Mouse (Mus musculus) skeletal muscle tissue, adult 2 months (tissue): ENCODE measurements around the gene Zfp691.

ENCODE experiments used
- DNase-seq: peaks from one replicate; pipeline ENCODE4 v3.0.0-alpha.2; 2012; ENCODE audit warnings: low read depth, low spot score

Gene Zfp691

GRCm38 (mm10) chr4:119173851-119174453 is at the start of gene Zfp691:
TSS of gene Zfp691 (minus strand) at chr4:119174195.
- peak; percentile 95 for DNase-seq

- no peak for DNase-seq
Measured at GRCm38 (mm10) chr4:119223696-119224095, 49.7 kb upstream of the Zfp691 start.

GRCm38 (mm10) chr4:119218169-119218568 is 44.2 kb upstream of the Zfp691 start, which contains the start of gene Tmem269:
TSS of gene Tmem269 (minus strand) at chr4:119218217.
- DNase-seq = no peak

- DNase-seq = no peak
Measured at GRCm38 (mm10) chr4:119216667-119217066, 42.7 kb upstream of the Zfp691 start.

GRCm38 (mm10) chr4:119204672-119205071 is 30.7 kb upstream of the Zfp691 start:
- peak; percentile 52 for DNase-seq

- no peak for DNase-seq
Measured at GRCm38 (mm10) chr4:119198105-119198504, 24.1 kb upstream of the Zfp691 start.

- no peak for DNase-seq
Measured at GRCm38 (mm10) chr4:119195582-119196320, 21.8 kb upstream of the Zfp691 start.

GRCm38 (mm10) chr4:119194909-119195581 is 21.1 kb upstream of the Zfp691 start, which contains the start of gene Svbp:
TSS of gene Svbp (plus strand) at chr4:119195306.
- peak; percentile 83 for DNase-seq

- DNase-seq = no peak
Measured at GRCm38 (mm10) chr4:119192757-119193156, 18.8 kb upstream of the Zfp691 start.

GRCm38 (mm10) chr4:119191273-119191672 is 17.3 kb upstream of the Zfp691 start:
- DNase-seq = no peak

- no peak for DNase-seq
Measured at GRCm38 (mm10) chr4:119190618-119191017, 16.6 kb upstream of the Zfp691 start.

- no peak for DNase-seq
Measured at GRCm38 (mm10) chr4:119189864-119190263, 15.9 kb upstream of the Zfp691 start, which contains the start of gene Ermap. TSS of gene Ermap (minus strand) at chr4:119190011.

GRCm38 (mm10) chr4:119189392-119189791 is 15.4 kb upstream of the Zfp691 start:
- no peak for DNase-seq

- no peak for DNase-seq
Measured at GRCm38 (mm10) chr4:119188060-119188785, 14.2 kb upstream of the Zfp691 start.

GRCm38 (mm10) chr4:119185771-119186170 is 11.8 kb upstream of the Zfp691 start:
- no peak for DNase-seq

GRCm38 (mm10) chr4:119183525-119183924 is 9.5 kb upstream of the Zfp691 start:
- DNase-seq = no peak

GRCm38 (mm10) chr4:119181456-119181855 is 7.5 kb upstream of the Zfp691 start:
- no peak for DNase-seq

GRCm38 (mm10) chr4:119180133-119180707 is 6.2 kb upstream of the Zfp691 start:
- no peak for DNase-seq

GRCm38 (mm10) chr4:119178331-119178730 is 4.3 kb upstream of the Zfp691 start:
- DNase-seq = no peak

- no peak for DNase-seq
Measured at GRCm38 (mm10) chr4:119177702-119178101, 3.7 kb upstream of the Zfp691 start.

- no peak for DNase-seq
Measured at GRCm38 (mm10) chr4:119172919-119173650, 910 bp downstream of the Zfp691 start.
